Mouse (Mus musculus) heart, adult 11 months (tissue): Measurements from ENCODE around the gene Nsun4.

Experiments
- DNase-seq: peaks from one replicate; pipeline ENCODE4 v3.0.0; 2022

Nsun4 gene

DNA sequence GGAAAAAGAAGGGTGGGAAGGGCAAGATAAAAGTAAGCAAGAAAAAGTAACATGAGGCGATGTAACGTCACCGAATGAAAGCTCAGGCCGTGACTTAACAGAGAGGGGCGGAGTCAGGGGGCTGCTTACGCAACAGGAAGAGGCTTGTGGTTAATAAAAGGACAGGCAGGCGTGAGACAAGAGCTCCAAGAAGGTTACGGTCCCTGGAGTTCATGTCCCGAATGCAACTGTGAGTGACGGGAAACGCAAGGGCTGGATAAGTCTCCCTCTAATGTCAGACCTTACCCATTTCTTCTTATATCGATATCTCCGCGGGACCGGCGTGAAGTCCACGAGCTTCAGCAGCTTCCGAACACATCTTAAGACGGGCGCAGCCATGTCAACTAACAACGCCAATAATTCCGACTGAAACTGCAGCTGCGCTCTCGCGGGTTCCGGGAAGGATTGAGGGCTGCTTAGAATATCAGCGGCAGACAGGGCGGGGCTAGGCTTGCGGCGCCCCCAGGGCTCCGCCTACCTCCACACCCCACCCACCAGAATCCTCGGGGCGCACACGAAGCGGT is at the start of gene Nsun4:
Gene Nsun4 (minus strand): TSS at position 478 of the 563 bp plus-strand sequence.
- DNase-seq: peak; percentile 99

DNA sequence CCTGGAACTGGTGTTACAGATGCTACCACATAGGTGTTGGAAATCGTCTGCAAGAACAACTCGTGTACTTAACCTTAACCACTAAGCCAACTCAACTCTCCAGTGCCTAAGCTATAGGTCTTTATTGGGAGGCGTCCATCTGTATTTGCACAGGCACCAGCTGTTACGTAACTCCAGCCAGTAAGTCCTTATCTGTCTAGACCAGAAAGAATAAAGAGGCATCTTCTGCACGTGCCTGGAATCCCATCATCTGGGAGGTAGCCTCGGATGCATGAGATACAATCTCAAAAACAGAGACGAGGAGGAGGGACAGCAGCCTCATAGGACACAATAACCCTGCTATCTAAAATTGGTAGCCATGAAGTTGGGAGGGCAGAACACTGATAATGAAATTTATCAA is 47.3 kb upstream of the Nsun4 start:
- no peak for DNase-seq

GRCm38 (mm10) chr4:116097211-116097610 is 43.5 kb upstream of the Nsun4 start:
- peak; percentile 76 for DNase-seq

- DNase-seq: peak; percentile 85
These were observed 42.6 kb upstream of the Nsun4 start for GRCm38 (mm10) chr4:116096291-116096690.

DNA sequence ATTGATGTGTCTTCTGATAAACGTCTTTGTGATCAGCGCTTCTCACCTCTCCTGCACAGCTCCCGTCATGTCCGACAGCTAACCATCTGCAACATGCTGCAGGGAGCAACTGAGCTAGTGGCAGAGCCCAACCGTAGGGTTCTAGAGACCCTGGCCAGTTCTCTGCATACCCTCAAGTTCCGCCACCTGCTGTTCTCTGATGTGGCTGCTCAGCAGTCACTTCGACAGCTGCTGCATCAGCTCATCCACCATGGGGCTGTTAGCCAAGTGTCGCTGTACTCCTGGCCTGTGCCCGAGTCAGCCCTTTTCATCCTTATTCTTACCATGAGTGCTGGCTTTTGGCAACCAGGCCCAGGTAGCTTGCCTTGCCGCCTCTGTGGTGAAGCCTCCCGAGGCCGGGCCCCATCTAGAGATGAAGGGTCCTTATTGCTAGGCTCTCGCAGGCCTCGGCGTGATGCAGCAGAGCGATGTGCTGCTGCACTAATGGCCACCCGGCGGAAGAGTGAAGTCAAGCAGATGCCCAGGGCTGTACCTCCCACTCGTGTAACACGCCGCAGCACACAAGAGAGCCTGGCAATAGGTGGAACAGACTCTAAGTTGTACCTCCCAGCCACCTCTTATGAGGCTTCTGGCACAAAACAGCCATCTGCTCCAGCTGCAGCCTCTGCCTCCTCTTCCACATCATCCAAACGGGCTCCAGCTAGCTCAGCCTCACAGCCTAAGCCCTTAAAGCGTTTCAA is 35.0 kb upstream of the Nsun4 start:
- peak; percentile 84 for DNase-seq

GRCm38 (mm10) chr4:116077240-116078095 is 23.8 kb upstream of the Nsun4 start:
- peak; percentile 89 for DNase-seq

DNA sequence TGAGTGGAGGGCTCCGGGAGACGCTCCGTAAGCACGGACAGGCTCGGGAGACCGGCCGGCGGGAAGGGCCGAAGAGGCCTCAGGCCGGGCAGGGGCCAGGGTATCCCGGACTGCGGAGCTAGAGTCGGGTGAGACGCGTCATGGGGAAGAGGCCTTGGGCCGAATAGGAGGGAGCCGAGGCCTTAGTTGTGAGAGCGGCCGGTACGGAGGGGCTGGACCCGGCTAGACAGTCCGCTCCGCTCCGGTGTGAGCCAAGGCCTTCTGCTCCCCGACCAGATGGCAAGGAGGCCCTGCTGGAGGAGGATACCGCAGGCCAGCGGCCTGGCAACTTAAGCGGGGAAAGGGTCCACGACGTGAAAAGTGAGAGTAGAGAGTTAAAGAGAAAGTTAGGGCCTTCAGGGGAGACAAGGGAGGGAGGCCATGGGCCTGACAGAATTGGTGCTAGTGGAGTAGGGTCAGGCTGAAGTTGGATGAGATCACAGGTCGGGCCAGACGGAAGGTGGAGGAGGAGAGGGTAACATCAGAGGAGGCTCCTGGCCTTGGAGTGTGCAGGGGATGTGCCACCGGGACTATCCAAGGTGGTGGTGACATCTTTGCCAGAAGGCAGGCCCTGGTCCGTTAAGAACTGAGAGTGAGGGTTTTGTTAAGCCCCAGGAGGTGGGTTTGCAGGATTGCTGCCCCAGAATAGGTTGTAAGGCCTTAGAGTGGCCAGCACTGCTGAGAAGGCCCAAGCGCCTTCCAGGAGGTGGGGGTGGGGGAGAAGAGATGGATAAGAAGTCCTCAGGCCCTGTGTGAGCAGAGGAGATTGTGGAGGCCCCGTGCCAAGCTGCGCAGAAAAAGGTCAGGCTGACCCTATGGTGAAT is 22.9 kb upstream of the Nsun4 start:
- peak; percentile 96 for DNase-seq

DNA sequence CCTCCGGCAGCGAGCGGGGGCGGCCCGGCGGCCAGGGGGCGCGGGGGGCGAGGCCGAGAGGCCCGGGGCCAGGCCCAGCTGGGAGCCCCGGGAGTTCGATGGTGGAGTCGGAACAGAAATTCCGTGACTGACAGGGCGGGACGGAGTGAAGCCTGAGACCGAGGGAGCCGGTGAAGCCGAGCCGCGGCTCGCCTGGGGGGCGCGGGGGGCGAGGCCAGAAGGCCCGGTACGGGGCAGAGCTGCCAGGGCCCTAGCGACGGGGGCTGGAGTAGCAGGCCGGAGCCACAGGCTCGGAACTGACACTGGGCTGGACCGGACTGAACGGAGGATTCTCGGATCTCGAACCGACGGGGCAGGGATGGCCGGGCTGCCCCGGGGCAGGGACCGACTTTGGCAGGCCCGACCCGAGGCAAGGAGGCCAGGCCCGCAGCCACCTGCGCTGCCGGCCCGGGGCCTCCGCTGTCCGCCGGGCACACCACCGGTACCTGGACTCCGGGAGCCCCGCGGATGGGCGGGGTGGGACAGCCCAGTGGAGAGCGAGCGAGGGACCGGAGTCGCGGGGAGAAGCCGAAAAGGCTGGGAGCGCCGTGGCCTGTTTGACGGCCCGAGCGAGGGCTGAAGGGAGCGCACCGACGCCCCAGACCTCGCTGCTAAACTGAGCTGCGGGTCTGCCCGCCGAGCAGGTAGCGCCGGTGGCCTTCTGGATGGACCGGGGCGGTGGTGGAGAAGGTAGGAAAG is 22.1 kb upstream of the Nsun4 start:
- DNase-seq: no peak

- DNase-seq: peak; percentile 99
These were observed 21.4 kb upstream of the Nsun4 start, which contains the start of the genes Uqcrh and Lrrc41 for GRCm38 (mm10) chr4:116074861-116075620. TSS of gene Uqcrh (minus strand) at chr4:116075071. TSS of gene Lrrc41 (plus strand) at chr4:116075269.

GRCm38 (mm10) chr4:116074145-116074675 is 20.5 kb upstream of the Nsun4 start:
- peak; percentile 80 for DNase-seq

GRCm38 (mm10) chr4:116073146-116073545 is 19.5 kb upstream of the Nsun4 start:
- DNase-seq: peak; percentile 79

GRCm38 (mm10) chr4:116070116-116070515 is 16.4 kb upstream of the Nsun4 start:
- DNase-seq: peak; percentile 40

DNA sequence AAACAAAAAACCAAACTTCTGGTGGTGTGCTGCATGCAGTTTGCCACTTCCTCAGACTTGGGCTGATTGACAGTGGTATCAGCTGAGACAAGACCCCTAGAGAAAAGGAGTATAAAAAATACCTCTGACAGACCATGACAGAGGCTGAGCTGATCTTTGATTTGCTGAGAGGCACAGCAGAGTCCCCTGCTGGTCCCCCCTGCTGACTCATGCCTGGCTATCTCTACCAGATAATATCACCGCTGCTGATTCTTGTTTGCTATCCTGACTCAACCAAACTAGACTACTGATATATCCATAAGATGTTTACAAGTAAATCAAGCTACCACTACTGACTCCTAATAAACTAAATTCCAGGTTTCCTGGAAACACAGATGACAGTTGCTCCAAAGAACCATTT is 10.2 kb upstream of the Nsun4 start:
- DNase-seq: peak; percentile 31

- peak; percentile 78 for DNase-seq
These were observed 5.5 kb upstream of the Nsun4 start for GRCm38 (mm10) chr4:116059012-116059726.

DNA sequence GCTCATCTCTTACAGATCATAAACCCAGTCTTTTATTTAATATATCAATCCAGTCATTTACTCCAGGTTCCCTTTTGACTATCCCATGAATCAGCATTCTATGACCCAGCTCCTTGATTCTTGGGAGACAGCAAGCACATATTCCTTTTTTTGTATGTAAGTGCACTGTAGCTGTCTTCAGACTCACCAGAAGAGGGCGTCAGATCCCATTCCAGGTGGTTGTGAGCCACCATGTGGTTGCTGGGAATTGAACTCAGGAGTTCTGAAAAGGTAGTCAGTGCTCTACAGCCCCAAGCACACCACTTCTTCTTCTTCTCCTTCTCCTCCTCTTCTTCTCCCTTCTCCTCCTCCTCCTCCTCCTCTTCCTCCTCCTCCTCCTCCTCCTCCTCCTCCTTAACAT is 3.9 kb upstream of the Nsun4 start:
- DNase-seq: peak; percentile 76

DNA sequence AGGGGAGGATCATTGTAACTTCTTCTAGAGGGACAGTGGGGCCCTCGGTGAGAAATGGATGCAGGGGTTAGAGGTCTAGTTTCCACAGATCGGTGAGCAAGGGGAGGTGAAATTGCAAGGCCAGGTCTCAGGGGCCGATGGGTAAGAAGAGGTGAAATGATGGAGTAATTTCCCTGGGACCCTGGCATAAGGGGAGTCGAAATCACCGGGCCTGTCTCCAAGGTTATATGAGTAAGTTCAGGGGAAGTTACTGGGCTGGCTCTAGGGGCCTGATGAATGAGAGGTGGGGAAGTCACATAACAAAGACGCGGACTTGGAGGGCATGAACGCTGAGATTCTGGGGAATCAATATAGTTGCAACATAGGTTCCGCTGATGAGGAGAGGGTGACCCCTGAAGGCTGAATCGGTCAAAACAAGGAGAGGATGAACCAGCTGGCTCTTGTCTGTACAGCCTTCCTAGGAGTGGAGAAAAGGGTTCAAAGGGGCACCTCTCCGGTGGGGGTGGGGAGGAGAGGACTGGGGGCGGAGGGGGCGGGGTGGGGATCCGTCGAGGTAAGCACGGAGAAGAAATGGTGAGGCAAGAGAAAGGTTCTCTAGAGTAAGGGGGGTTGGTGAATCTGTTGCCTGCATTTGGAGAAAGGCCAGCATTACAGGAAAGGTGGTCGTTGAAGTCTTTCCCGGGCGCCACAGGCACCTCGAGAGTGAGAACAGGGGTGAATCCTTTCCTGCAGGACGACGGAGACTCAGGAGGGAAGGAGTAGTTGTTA is 966 bp downstream of the Nsun4 start:
- DNase-seq: peak; percentile 92

DNA sequence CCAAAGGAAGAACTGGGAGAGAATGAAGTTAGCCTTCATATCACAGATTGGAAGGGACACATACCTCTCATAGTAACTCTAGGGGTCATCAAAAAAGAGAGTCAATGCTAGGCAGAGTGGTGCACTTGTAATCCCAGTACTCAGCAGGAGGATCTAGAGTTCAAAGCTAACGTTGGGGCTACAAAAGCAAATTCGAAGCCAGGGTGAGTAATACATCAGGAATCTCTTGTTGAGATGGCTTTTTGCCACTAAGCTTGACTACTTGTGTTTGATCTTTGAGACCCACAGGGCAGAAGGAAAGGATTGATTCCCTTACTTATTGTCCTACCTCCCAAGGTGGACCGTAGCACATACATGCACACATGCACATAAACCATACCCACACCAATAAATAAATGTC is 4.5 kb downstream of the Nsun4 start:
- no peak for DNase-seq

DNA sequence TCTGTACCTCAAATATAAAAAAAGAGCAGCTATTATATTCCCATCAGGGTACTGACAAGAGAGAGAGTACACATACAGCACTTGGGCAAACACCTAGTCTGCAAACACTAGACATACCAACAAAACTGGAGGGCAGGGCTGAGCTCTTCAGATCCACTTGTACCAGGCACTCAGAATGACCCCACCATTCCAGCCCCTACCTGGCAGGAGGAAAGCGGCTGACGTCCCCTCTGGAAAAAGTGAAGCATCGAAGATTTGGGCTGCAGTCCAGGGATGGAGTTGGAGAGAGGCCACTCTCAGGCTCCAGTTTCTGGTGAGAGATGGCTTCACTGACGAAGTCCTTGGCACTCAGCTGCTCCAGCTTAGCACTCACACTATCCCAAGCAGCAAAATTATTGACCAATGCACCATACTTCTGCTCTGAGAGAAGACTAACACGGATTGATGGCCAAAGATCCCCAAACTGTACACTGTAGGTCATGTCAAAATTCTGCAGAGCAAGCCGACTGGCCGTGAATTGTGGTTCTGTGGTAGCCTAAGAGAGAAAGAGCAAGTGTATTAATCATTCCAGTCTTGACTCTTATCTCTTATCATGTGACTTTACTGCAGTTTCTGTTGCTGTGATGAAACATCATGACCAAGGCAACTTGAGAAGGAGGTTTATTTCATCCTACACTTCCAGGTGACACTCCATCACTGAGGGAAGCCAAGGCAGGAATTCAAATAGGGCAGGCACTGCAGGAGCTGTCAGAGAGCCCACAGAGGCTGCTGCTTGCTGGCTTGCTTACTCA is 5.4 kb downstream of the Nsun4 start:
- DNase-seq: peak; percentile 89
